Mouse (Mus musculus) forebrain, embryonic 11.5 days (tissue): Measurements from ENCODE around the gene Anxa4. TPM values are rescaled to one million over a fixed set of nuclear protein-coding genes. Genes with fewer than 3 reads are reported as not detected.

Experiments used
- ATAC-seq: fragments of 200-750 bp; cut with Nextera tagmentation; replicated peaks from 2 replicates; pipeline ENCODE4 v1.8.0; 2017; ENCODE audit warnings: moderate TSS enrichment; ENCODE audit not compliant: low FRiP score
- DNase-seq: peaks from one replicate; pipeline ENCODE4 v3.0.0-alpha.2; 2017; ENCODE audit warnings: low spot score
- H3K27ac ChIP-seq: fragments of 300-500 bp; sonication (generic); 2 replicates; pipeline ENCODE4 v1.5.1; 2014; ENCODE audit warnings: low read depth, low read length
- H3K27me3 ChIP-seq: fragments of 300-500 bp; sonication (generic); 2 replicates; pipeline ENCODE4 v1.6.1; 2014; ENCODE audit warnings: mild to moderate bottlenecking, low read length, mixed read lengths; ENCODE audit not compliant: control insufficient read depth, insufficient read depth
- H3K36me3 ChIP-seq: fragments of 300-500 bp; sonication (generic); 2 replicates; pipeline ENCODE4 v1.6.1; 2014; ENCODE audit warnings: mild to moderate bottlenecking, low read length, moderate library complexity, mixed read lengths; ENCODE audit not compliant: control insufficient read depth, insufficient read depth
- H3K4me1 ChIP-seq: fragments of 300-500 bp; sonication (generic); replicated peaks from 2 replicates; pipeline ENCODE4 v1.6.1; 2014; ENCODE audit warnings: low read length, mixed read lengths; ENCODE audit not compliant: control insufficient read depth, insufficient read depth
- H3K4me2 ChIP-seq: fragments of 300-500 bp; sonication (generic); 2 replicates; pipeline ENCODE4 v1.6.1; 2014; ENCODE audit warnings: low read depth, mild to moderate bottlenecking, low read length, moderate library complexity, mixed read lengths; ENCODE audit not compliant: severe bottlenecking
- H3K4me3 ChIP-seq: fragments of 300-500 bp; sonication (generic); 2 replicates; pipeline ENCODE4 v1.5.1; 2014; ENCODE audit warnings: low read depth, low read length
- H3K9ac ChIP-seq: fragments of 300-500 bp; sonication (generic); 2 replicates; pipeline ENCODE4 v1.6.1; 2014; ENCODE audit warnings: low read length
- H3K9me3 ChIP-seq: fragments of 300-500 bp; sonication (generic); 2 replicates; pipeline ENCODE4 v1.6.1; 2016; ENCODE audit warnings: low read length, mixed read lengths; ENCODE audit not compliant: control insufficient read depth
- WGBS: fragments of 180-500 bp; shearing (Covaris S2); extraction: QIAGEN DNeasy Blood & Tissue Kit; methylation state at CpG from one replicate; pipeline ENCODE4 v1.1.7; 2014; 5-methylcytosine and 5-hydroxymethylcytosine counted together
- polyA plus RNA-seq: library from polyadenylated mRNA; unstranded; fragments of >200 nt; fragmentation: Nextera tagmentation; extraction: Ambion mirVana; gene quantifications from 2 replicates; pipeline ENCODE4 v1.2.1, GENCODE M21; 2014

Gene Anxa4
- polyA plus RNA-seq, 1 experiment from 2014 or later = 5.7 TPM

GRCm38 (mm10) chr6:86694465-86694864 is 98.9 kb downstream of the Anxa4 start:
- Histone ChIP-seq H3K4me1 (no peaks in the 10 kb centered on the region), H3K4me3 (no peak overlapping the region), H3K9me3 (no peaks in the 10 kb centered on the region), H3K9ac (no peak overlapping the region), H3K36me3 (peaks cover 2% of the 10 kb centered on the region; the same call in 1 of the 2 replicates), H3K27ac (no peak overlapping the region), H3K27me3 (no peaks in the 10 kb centered on the region), H3K4me2 (no peak overlapping the region)
- peak; percentile 76 for DNase-seq
- no peak for ATAC-seq

- no peak overlapping the region for H3K27ac ChIP-seq
- no peak overlapping the region for H3K4me3 ChIP-seq
- DNase-seq = no peak
- no peak overlapping the region for H3K4me2 ChIP-seq
- H3K9me3 ChIP-seq = no peaks in the 10 kb centered on the region
- H3K36me3 ChIP-seq = no peaks in the 10 kb centered on the region
- WGBS = 89% methylated on average over 3 of the region's 3 CpGs
- H3K27me3 ChIP-seq = no peaks in the 10 kb centered on the region
- no peak overlapping the region for H3K9ac ChIP-seq
- H3K4me1 ChIP-seq = no peaks in the 10 kb centered on the region
- ATAC-seq = no peak
Measured at GRCm38 (mm10) chr6:86689671-86690070, 103.7 kb downstream of the Anxa4 start.

- no peak overlapping the region for H3K4me2 ChIP-seq
- no peak overlapping the region for H3K27ac ChIP-seq
- DNase-seq (no peak), ATAC-seq (no peak)
- H3K9me3 ChIP-seq = no peaks in the 10 kb centered on the region
- 65% methylated on average over 1 of the region's 1 CpGs for WGBS
- H3K9ac ChIP-seq = no peak overlapping the region
- 0 out of 2 replicates have a peak, but pooled peaks cover 2% of the 10 kb centered on the region for H3K4me1 ChIP-seq
- H3K36me3 ChIP-seq = no peaks in the 10 kb centered on the region
- no peaks in the 10 kb centered on the region for H3K27me3 ChIP-seq
- no peak overlapping the region for H3K4me3 ChIP-seq
Measured at GRCm38 (mm10) chr6:86686971-86687370, 106.4 kb downstream of the Anxa4 start.

Other genes starting within 250 kb of the Anxa4 start
- 0.35 and 0.59 TPM in 2 replicates for gene Asprv1, start 165.4 kb downstream of the Anxa4 start, polyA plus RNA-seq
- 16.8 and 17.5 TPM in 2 replicates for gene Mxd1, start 124.4 kb downstream of the Anxa4 start, polyA plus RNA-seq
- gene Snrnp27, start 109.1 kb downstream of the Anxa4 start, polyA plus RNA-seq = 128 and 139 TPM in 2 replicates
- 44.2 and 46.8 TPM in 2 replicates for gene Gmcl1, start 60.2 kb downstream of the Anxa4 start, polyA plus RNA-seq
- gene Aak1, start 55.9 kb upstream of the Anxa4 start, polyA plus RNA-seq = 21.9 and 23.2 TPM in 2 replicates
- gene Nfu1, start 215.7 kb upstream of the Anxa4 start, polyA plus RNA-seq = 88.8 and 92.4 TPM in 2 replicates
- gene Gfpt1, start 249.3 kb upstream of the Anxa4 start, polyA plus RNA-seq = 17.4 and 18.8 TPM in 2 replicates